ENCODE assay signal across 9 mouse cellular contexts in the genomic region with DNA sequence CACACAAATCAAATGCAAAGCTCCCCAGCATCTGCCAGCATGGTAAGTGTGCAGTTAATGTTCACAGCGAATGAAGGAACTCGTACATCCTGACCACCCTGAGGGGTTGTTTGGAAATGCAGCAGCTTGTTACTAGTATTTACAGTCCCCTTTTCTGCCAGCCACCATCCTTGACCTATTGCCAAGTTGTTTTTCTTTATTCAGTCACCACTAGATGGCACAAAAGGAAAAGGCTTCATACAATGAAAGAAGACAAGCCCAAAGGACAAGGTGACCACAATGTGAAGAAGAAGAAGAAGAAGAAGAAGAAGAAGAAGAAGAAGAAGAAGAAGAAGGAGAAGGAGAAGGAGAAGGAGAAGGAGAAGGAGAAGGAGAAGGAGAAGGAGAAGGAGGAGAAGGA. TPM values are rescaled to one million over a fixed set of nuclear protein-coding genes. Genes with fewer than 3 reads are reported as not detected.
DNase-seq lines count a peak whose midpoint lies in the region; ATAC-seq and TF ChIP-seq lines count a peak whose summit lies in the region.
"Had no signal": no experiment of that assay in that cellular context is flagged by ENCODE, and none has a peak within 500 bp of the region (broad histone marks: within the 10 kb centered on the region; RNA-seq: fewer than 3 reads in every experiment).

No protein-coding gene starts in this region.

- TF ChIP-seq POLR2A in limb, embryonic 14.5 days (IDR thresholded peaks at IDR 0.05; ENCODE audit: borderline replicate concordance, extremely low read depth, insufficient read depth, insufficient read length) = no peak

- H3K27me3 ChIP-seq in embryonic facial prominence, embryonic 11.5 days (ENCODE audit: control insufficient read depth, insufficient read depth, low read length) = no peaks in the 10 kb centered on the region
- no peaks in the 10 kb centered on the region for H3K27me3 ChIP-seq in embryonic facial prominence, embryonic 10.5 days (replicated peaks; ENCODE audit: low read depth, poor library complexity, severe bottlenecking)
- no peaks in the 10 kb centered on the region for H3K27me3 ChIP-seq in limb, embryonic 14.5 days (ENCODE audit: control insufficient read depth, insufficient read depth, low read length)
- H3K27me3 ChIP-seq in limb, embryonic 10.5 days (ENCODE audit: low read depth, poor library complexity, severe bottlenecking) = no peaks in the 10 kb centered on the region
- no peaks in the 10 kb centered on the region for H3K27me3 ChIP-seq in kidney, postnatal 0 days (ENCODE audit: insufficient read depth, low read length)
- H3K27me3 ChIP-seq in stomach, postnatal 0 days (ENCODE audit: control insufficient read depth, insufficient read depth, low read length) = no peaks in the 10 kb centered on the region
- H3K27me3 ChIP-seq: neural tube, embryonic 12.5 days had no signal

- TF ChIP-seq EP300 in stomach, postnatal 0 days (optimal IDR thresholded peaks at IDR 0.05) = no peak

- no peaks in the 10 kb centered on the region for H3K36me3 ChIP-seq in embryonic facial prominence, embryonic 11.5 days (replicated peaks; ENCODE audit: control insufficient read depth, insufficient read depth, low read depth, low read length)
- H3K36me3 ChIP-seq in embryonic facial prominence, embryonic 10.5 days (replicated peaks) = no peaks in the 10 kb centered on the region
- H3K36me3 ChIP-seq in limb, embryonic 14.5 days (ENCODE audit: control insufficient read depth, insufficient read depth, low read length) = no peaks in the 10 kb centered on the region
- H3K36me3 ChIP-seq in limb, embryonic 10.5 days = no peaks in the 10 kb centered on the region
- no peaks in the 10 kb centered on the region for H3K36me3 ChIP-seq in kidney, postnatal 0 days (ENCODE audit: insufficient read depth, low read length)
- H3K36me3 ChIP-seq in stomach, postnatal 0 days (ENCODE audit: control insufficient read depth, insufficient read depth, low read length) = no peaks in the 10 kb centered on the region
- H3K36me3 ChIP-seq: neural tube, embryonic 12.5 days had no signal

- WGBS in embryonic facial prominence, embryonic 11.5 days = 29% methylated on average over 2 of the region's 2 CpGs
- WGBS in embryonic facial prominence, embryonic 10.5 days = 32% methylated on average over 2 of the region's 2 CpGs
- WGBS in limb, embryonic 14.5 days = 18% methylated on average over 2 of the region's 2 CpGs
- 36% methylated on average over 2 of the region's 2 CpGs for WGBS in limb, embryonic 10.5 days
- WGBS in kidney, postnatal 0 days = 15% methylated on average over 2 of the region's 2 CpGs
- WGBS in stomach, postnatal 0 days = 15% methylated on average over 2 of the region's 2 CpGs

- H3K9me3 ChIP-seq in embryonic facial prominence, embryonic 11.5 days (replicated peaks; ENCODE audit: control insufficient read depth, low read length) = no peaks in the 10 kb centered on the region
- H3K9me3 ChIP-seq in embryonic facial prominence, embryonic 10.5 days = no peaks in the 10 kb centered on the region
- H3K9me3 ChIP-seq in limb, embryonic 14.5 days (ENCODE audit: control insufficient read depth, low read length) = no peaks in the 10 kb centered on the region
- no peaks in the 10 kb centered on the region for H3K9me3 ChIP-seq in limb, embryonic 10.5 days (replicated peaks)
- no peaks in the 10 kb centered on the region for H3K9me3 ChIP-seq in kidney, postnatal 0 days (replicated peaks; ENCODE audit: low read length)
- H3K9me3 ChIP-seq in stomach, postnatal 0 days (ENCODE audit: control insufficient read depth, low read length) = no peaks in the 10 kb centered on the region
- H3K9me3 ChIP-seq: neural tube, embryonic 12.5 days had no signal

- no peak overlapping the region for H3K9ac ChIP-seq in embryonic facial prominence, embryonic 11.5 days (replicated peaks; ENCODE audit: low read length)
- no peak overlapping the region for H3K9ac ChIP-seq in limb, embryonic 14.5 days (ENCODE audit: low read depth, low read length, severe bottlenecking)
- no peak overlapping the region for H3K9ac ChIP-seq in kidney, postnatal 0 days (ENCODE audit: low read depth, low read length)
- H3K9ac ChIP-seq in stomach, postnatal 0 days (ENCODE audit: low read length) = no peak overlapping the region
- H3K9ac ChIP-seq: neural tube, embryonic 12.5 days had no signal

- peak; percentile 57 for DNase-seq in embryonic facial prominence, embryonic 11.5 days (ENCODE audit: low spot score)
- DNase-seq in embryonic facial prominence, embryonic 10.5 days (ENCODE audit: low spot score) = no peak
- peak; percentile 69 for DNase-seq in limb, embryonic 14.5 days (ENCODE audit: low spot score)
- DNase-seq in limb, embryonic 10.5 days (ENCODE audit: low spot score) = no peak
- DNase-seq in brain, adult 2 months (ENCODE audit: low read depth, low spot score) = peak; percentile 71
- peak; percentile 87 for DNase-seq in kidney, postnatal 0 days (ENCODE audit: low spot score)
- no peak for DNase-seq in stomach, postnatal 0 days (ENCODE audit: low spot score)
- no peak for DNase-seq in right cerebral cortex, postnatal 4 days

- TF ChIP-seq CTCF in kidney, postnatal 0 days (IDR thresholded peaks at IDR 0.05; ENCODE audit: low read depth) = peak; percentile 82
- TF ChIP-seq CTCF in stomach, postnatal 0 days (IDR thresholded peaks at IDR 0.05; ENCODE audit: low read depth) = peak; percentile 78

- H3K4me1 ChIP-seq in embryonic facial prominence, embryonic 11.5 days (ENCODE audit: control insufficient read depth, insufficient read depth, low read length) = no peaks in the 10 kb centered on the region
- H3K4me1 ChIP-seq in embryonic facial prominence, embryonic 10.5 days = no peaks in the 10 kb centered on the region
- no peaks in the 10 kb centered on the region for H3K4me1 ChIP-seq in limb, embryonic 14.5 days (ENCODE audit: control insufficient read depth, insufficient read depth, low read length)
- no peaks in the 10 kb centered on the region for H3K4me1 ChIP-seq in limb, embryonic 10.5 days
- H3K4me1 ChIP-seq in kidney, postnatal 0 days (replicated peaks; ENCODE audit: insufficient read depth, low read length) = no peaks in the 10 kb centered on the region
- H3K4me1 ChIP-seq in stomach, postnatal 0 days (replicated peaks; ENCODE audit: control insufficient read depth, insufficient read depth) = no peaks in the 10 kb centered on the region
- H3K4me1 ChIP-seq: neural tube, embryonic 12.5 days had no signal

- no peak overlapping the region for H3K4me2 ChIP-seq in embryonic facial prominence, embryonic 11.5 days (ENCODE audit: low read depth, low read length)
- H3K4me2 ChIP-seq in limb, embryonic 14.5 days (replicated peaks; ENCODE audit: low read depth, low read length, severe bottlenecking) = no peak overlapping the region
- H3K4me2 ChIP-seq in kidney, postnatal 0 days (ENCODE audit: low read length) = no peak overlapping the region
- H3K4me2 ChIP-seq in stomach, postnatal 0 days (replicated peaks; ENCODE audit: low read depth) = no peak overlapping the region
- H3K4me2 ChIP-seq: neural tube, embryonic 12.5 days had no signal

- H3K27ac ChIP-seq in embryonic facial prominence, embryonic 11.5 days (replicated peaks; ENCODE audit: low read depth, low read length) = no peak overlapping the region
- no peak overlapping the region for H3K27ac ChIP-seq in embryonic facial prominence, embryonic 10.5 days (replicated peaks)
- H3K27ac ChIP-seq in limb, embryonic 14.5 days (replicated peaks; ENCODE audit: low read depth, low read length) = no peak overlapping the region
- H3K27ac ChIP-seq in limb, embryonic 10.5 days = no peak overlapping the region
- H3K27ac ChIP-seq in kidney, postnatal 0 days = no peak overlapping the region
- H3K27ac ChIP-seq in stomach, postnatal 0 days (replicated peaks) = no peak overlapping the region
- H3K27ac ChIP-seq: neural tube, embryonic 12.5 days had no signal

- H3K4me3 ChIP-seq in embryonic facial prominence, embryonic 11.5 days (ENCODE audit: low read depth, low read length) = no peak overlapping the region
- H3K4me3 ChIP-seq in embryonic facial prominence, embryonic 10.5 days = no peak overlapping the region
- H3K4me3 ChIP-seq in limb, embryonic 14.5 days (replicated peaks; ENCODE audit: low read length) = no peak overlapping the region
- H3K4me3 ChIP-seq in limb, embryonic 10.5 days = no peak overlapping the region
- no peak overlapping the region for H3K4me3 ChIP-seq in kidney, postnatal 0 days (replicated peaks; ENCODE audit: low read depth, low read length)
- H3K4me3 ChIP-seq in stomach, postnatal 0 days (ENCODE audit: low read depth, low read length) = no peak overlapping the region
- H3K4me3 ChIP-seq: neural tube, embryonic 12.5 days had no signal

- ATAC-seq in embryonic facial prominence, embryonic 11.5 days (replicated peaks; ENCODE audit: insufficient number of reproducible peaks, low FRiP score, low TSS enrichment, low read depth) = no peak
- ATAC-seq in limb, embryonic 14.5 days (ENCODE audit: low FRiP score, low read depth) = no peak
- no peak for ATAC-seq in kidney, postnatal 0 days (replicated peaks; ENCODE audit: low FRiP score, low read depth)
- ATAC-seq in stomach, postnatal 0 days (ENCODE audit: low FRiP score, low TSS enrichment) = no peak

RNA-seq across cellular contexts. Expression of a gene that starts 4.1 kb away (rescaled TPM):
- 16.9 and 17.1 TPM in 2 replicates for polyA plus RNA-seq in embryonic facial prominence, embryonic 11.5 days (2014; fragmentation: Nextera tagmentation; extraction: Ambion mirVana)
- 14.4 and 14.6 TPM in 2 replicates for polyA plus RNA-seq in embryonic facial prominence, embryonic 10.5 days (2016; fragmentation: Nextera tagmentation; extraction: Ambion mirVana)
- polyA plus RNA-seq in limb, embryonic 14.5 days (2012; rRNA removed) = 4.1 and 4.2 TPM in 2 replicates
- 7.7 and 8.1 TPM in 2 replicates for polyA plus RNA-seq in limb, embryonic 14.5 days (2014; fragmentation: Nextera tagmentation; extraction: Ambion mirVana)
- 12.7 and 13.9 TPM in 2 replicates for polyA plus RNA-seq in limb, embryonic 10.5 days (2016; fragmentation: Nextera tagmentation; extraction: Ambion mirVana)
- polyA plus RNA-seq in kidney, postnatal 0 days (2015; fragmentation: Nextera tagmentation; extraction: Ambion mirVana) = 13.9 and 14.3 TPM in 2 replicates
- 7.0 and 7.4 TPM in 2 replicates for polyA plus RNA-seq in stomach, postnatal 0 days (2015; fragmentation: Nextera tagmentation; extraction: Ambion mirVana)

Comparison
In these comparisons a context has a peak if more than half of its experiments do, and no peak if none do; other contexts are left out.
1. DNase-seq: peak in embryonic facial prominence, embryonic 11.5 days (single experiment), limb, embryonic 14.5 days (single experiment), brain, adult 2 months (single experiment) and kidney, postnatal 0 days (single experiment); none in embryonic facial prominence, embryonic 10.5 days (single experiment), limb, embryonic 10.5 days (single experiment), stomach, postnatal 0 days (single experiment) and right cerebral cortex, postnatal 4 days (single experiment).